Mouse (Mus musculus) kidney, adult 8-10 months (tissue): ENCODE measurements at regions not wholly inside any gene's neighbourhood (a gene's known extent, or its start where the extent isn't known, plus 50 kb on each side); places are given as distances from the start of the nearest gene placed in this dataset.

Experiments used
- DNase-seq, 2 experiments: peaks; one replicate each; pipeline ENCODE4 v3.0.0; 2022

DNA sequence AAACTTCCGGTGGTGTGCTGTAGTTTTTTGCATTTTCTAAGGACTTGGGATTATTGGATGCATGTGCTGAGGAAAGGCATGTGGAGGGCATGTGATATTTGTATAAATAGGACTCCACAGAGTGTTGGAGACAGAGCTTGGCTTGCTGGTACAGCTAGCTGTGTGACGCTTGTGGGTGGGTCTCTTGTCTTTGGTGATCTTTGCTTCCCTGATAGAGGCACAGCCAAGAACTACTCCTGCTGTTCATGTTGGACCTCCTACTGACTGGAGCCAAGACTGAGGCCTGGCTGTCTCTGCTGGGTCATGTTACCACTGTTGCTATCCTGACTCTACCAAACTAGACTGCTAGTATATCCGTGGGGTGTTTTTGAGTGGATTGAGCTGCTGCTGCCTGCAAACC lies 103.1 kb upstream of the Syndig1 start:
- no peak for DNase-seq

DNA sequence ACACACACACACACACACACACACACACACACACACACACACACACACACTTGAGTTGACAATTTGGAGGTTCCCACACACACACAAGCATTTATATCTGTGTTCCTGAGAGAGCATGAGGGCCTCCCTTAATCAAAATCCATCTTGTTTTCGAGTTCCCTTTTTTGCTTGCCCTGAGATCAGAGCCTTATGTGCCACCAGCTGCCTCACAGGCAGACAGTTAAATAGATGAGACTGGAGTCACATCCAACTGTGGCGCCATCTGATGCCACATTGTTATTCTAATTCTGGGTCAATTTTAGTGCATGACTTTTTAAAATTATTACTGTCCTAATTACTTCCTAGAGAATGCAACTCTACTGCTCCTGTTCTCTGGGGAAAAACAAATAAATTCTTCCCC lies 91.2 kb upstream of the Syndig1 start:
- no peak for DNase-seq

DNA sequence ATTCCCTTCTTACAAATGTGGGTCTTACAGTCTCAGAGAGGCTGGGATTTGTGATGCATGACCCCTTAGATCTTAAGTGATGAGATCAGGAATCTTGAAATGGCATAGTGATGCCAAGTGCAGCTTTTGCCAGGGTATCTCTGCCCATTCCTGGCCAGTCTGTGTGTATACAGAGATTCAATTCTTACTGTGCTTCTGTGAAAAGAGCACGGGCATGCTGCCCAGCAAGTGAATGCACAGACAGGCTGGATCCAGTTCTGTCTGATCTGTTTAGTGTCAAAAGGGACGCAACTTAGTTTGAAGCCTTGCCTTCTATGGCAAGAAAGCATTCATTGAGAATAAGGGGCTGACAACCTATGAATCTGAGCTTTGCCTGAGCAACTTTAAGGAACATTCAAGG lies 89.1 kb upstream of the Syndig1 start:
- DNase-seq, result no peak

DNA sequence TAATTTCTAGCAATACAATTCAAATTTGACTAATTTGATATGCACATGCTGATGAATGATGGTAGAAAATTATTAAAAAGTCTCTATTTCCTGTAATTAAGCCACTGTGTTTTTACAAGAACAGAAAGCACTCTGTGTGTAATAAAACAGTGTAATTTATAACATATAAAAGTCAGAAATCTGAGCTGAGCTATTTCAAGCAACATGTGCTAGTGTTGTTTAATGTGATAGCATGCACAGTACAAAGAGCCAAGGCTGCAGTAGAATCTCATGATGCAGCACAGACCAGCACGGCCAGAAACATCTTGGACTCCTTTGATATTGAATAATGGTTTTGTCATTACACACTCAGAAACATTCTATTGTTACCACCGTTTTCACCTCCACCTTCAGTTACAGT lies 86.3 kb upstream of the Syndig1 start:
- DNase-seq, result no peak

DNA sequence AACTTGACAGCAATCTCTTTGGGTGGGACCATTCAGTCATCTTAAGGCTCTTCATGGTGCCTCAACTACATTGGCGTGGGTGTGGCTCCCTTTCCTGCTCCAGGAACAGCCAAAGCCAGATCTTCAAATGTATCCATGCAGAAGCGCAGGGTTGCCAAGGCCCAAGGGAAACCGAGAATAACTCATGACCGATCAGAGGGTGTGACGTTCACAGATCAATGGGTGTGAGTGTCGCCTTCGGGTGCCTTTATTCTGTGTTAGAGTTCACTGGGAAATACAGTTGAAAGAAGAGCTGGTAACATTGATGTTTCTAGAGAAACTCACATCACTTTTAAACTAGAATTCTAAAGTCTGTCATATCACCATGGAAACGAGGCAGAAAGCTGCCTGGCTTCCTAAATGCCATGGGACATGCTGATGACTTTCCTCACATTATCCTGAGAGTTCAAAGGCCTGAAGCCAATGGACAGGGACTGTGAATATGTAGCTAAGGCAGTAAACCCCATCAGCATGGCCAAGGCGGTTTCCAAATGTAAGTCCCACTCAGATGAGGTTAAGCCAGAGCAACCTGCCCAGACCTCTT lies 80.7 kb upstream of the Syndig1 start:
- no peak for DNase-seq

DNA sequence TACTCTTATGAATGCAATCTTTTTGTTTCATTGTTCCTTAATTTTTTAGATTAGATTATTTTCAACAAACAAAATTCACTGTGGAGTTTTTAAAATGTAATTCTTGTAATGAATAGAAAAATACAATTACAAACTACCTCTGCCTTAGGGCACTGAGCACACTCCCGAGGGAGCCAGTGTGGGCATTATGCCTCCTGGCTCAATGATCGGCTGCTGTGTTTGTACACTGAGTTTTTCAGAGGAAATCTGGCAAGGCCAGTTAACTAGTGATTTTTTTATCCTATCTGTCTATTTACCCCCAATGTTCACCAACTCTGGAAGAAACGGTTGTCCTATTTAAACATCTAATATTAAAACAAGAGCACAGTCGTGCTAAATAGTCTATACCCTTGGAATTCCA lies 69.9 kb upstream of the Syndig1 start:
- DNase-seq, result no peak

DNA sequence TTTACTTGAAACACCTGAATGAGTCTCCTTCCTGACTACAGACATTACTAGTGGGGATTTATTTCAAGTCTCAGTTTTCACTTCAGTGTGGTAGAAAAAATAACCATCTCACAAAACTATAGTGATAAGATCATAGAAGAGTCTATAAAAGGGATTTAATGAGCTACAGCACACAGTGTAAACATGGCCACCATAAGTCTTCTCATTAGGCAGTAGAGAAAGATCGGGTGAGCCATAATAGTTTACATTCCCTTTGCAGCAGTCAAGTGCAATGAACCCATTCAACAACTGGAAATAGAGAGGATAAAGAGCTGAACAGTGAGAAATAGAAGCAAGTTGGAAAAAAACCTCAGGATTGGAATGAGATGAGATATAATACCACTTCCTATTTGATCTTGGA lies 65.1 kb upstream of the Syndig1 start:
- no peak for DNase-seq

DNA sequence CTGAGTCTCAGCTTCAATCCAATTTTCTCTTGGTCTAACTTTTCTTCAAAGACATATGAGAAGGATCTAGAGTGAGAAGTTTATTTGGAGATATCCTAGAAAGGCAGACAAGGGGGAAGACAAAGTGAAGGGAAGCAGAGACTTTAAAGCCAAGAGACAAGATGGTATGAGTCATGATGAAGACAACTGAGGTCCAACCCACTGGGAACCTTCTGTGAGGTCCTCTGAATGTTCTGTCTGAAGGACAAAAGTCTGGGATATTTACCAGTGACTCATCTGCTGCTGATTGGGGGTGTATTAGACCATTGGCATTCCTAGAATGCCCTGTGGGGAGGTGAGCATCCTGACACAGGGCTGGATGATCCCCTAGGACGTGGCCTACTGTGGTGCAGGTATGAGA lies 61.0 kb upstream of the Syndig1 start:
- no peak for DNase-seq

DNA sequence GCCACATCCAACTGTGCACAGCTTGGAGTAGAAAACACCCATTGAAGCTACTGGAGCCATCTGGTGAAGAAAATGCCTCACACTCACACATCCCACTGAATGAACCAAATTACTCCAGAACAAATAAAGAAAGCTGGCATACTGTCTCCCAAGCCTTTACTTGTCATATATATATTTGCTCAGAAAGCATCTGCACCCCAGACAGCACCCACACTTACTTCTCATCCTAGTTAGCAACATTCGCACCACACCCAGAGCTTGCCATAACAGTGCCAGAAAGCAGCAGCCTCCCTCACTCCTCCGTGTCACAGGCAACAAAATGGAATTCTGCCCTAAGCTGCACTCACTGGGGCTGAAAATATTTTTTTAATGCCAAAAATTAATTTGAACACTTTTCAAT lies 60.5 kb upstream of the Syndig1 start:
- DNase-seq, result no peak

DNA sequence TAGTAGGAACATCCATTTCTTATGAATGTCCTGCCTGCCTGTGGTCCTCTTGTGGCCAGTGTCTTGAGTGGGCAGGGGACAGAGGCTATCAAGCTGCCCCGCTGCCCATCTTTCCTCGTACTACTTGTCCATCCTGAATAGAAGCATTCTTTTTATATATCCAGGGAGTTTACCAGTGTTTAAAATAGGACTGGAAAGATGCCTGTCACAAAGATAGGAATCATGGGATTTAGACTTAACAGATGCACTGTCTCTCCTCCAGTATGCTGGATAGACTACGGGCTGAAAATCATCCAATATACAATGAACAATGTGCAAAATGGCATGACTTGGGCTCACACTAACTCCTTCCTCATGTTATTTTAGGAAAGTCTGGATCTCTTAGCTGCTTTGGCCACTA lies 51.7 kb upstream of the Syndig1 start:
- DNase-seq, result no peak
